Mouse (Mus musculus): ENCODE data around the gene Slc13a3.

Slc13a3 gene

GRCm38 (mm10) chr2:165407700-165408301 is 65.2 kb downstream of the Slc13a3 start:
- DNase-seq, result peak; percentile 64

- no peak for DNase-seq
Observed at GRCm38 (mm10) chr2:165405351-165405750, 67.7 kb downstream of the Slc13a3 start.

GRCm38 (mm10) chr2:165404951-165405350 is 68.1 kb downstream of the Slc13a3 start:
- no peak for DNase-seq

- DNase-seq, result no peak
Observed at GRCm38 (mm10) chr2:165398164-165398785, 74.8 kb downstream of the Slc13a3 start.

GRCm38 (mm10) chr2:165397502-165398163 is 75.4 kb downstream of the Slc13a3 start:
- no peak for DNase-seq

- DNase-seq, result no peak
Observed at GRCm38 (mm10) chr2:165396831-165397501, 76.1 kb downstream of the Slc13a3 start.

GRCm38 (mm10) chr2:165392156-165392555 is 80.9 kb downstream of the Slc13a3 start:
- DNase-seq, result no peak

GRCm38 (mm10) chr2:165391561-165391960 is 81.5 kb downstream of the Slc13a3 start:
- no peak for DNase-seq

GRCm38 (mm10) chr2:165389299-165389952 is 83.6 kb downstream of the Slc13a3 start:
- no peak for DNase-seq

- peak; percentile 94 for DNase-seq
Observed at GRCm38 (mm10) chr2:165387844-165388495, 85.1 kb downstream of the Slc13a3 start, which contains the start of gene Zfp334. Zfp334 (minus strand) TSS chr2:165388259.

- DNase-seq, result no peak
Observed at GRCm38 (mm10) chr2:165387370-165387769, 85.7 kb downstream of the Slc13a3 start.

GRCm38 (mm10) chr2:165380050-165380449 is 93.0 kb downstream of the Slc13a3 start:
- DNase-seq, result no peak

GRCm38 (mm10) chr2:165376001-165376400 is 97.0 kb downstream of the Slc13a3 start:
- DNase-seq, result no peak

- no peak for DNase-seq
Observed at GRCm38 (mm10) chr2:165375478-165375877, 97.6 kb downstream of the Slc13a3 start.

GRCm38 (mm10) chr2:165371066-165371465 is 102.0 kb downstream of the Slc13a3 start:
- DNase-seq, result no peak

- no peak for DNase-seq
Observed at GRCm38 (mm10) chr2:165370348-165370747, 102.7 kb downstream of the Slc13a3 start.

- DNase-seq, result no peak
Observed at GRCm38 (mm10) chr2:165368496-165368895, 104.5 kb downstream of the Slc13a3 start, which contains the start of gene Zfp663. Zfp663 (minus strand) TSS chr2:165368729.

GRCm38 (mm10) chr2:165367868-165368439 is 105.1 kb downstream of the Slc13a3 start:
- no peak for DNase-seq

GRCm38 (mm10) chr2:165367047-165367520 is 105.9 kb downstream of the Slc13a3 start:
- DNase-seq, result no peak

GRCm38 (mm10) chr2:165364334-165365091 is 108.5 kb downstream of the Slc13a3 start:
- DNase-seq, result peak; percentile 41

- no peak for DNase-seq
Observed at GRCm38 (mm10) chr2:165363282-165363681, 109.7 kb downstream of the Slc13a3 start.

Data from cerebellum, adult 11-12 months (tissue).